Mouse (Mus musculus): Measurements from ENCODE around the gene Cep135. TPM values are rescaled to one million over a fixed set of nuclear protein-coding genes. Genes with fewer than 3 reads are reported as not detected.

Gene Cep135
- polyA plus RNA-seq (2012; ENCODE audit: low replicate concordance), result 1.6 and 4.6 TPM in 2 replicates

GRCm38 (mm10) chr5:76588551-76589283 lies at the start of gene Cep135:
Cep135 (plus strand) TSS chr5:76588698.

DNA sequence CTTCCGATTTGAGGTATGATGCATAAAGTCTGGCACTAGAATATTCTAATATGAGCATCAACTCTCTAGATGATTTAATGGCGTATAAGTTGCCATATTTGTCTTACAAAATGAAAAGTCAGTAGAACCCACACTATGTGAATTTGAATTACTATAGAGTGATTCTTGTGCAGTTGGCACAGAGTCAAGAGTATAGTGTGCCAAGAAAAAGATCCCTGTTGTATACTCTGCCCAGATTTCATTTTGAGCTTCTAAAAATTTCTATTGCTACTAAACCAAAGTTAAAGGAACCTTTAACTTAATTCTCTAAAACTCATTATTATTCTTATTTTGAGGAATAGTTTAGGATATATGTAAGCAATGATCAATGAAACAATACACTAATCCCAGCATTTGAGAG lies 67.7 kb downstream of the Cep135 start, which contains the start of gene C530008M17Rik:
C530008M17Rik (plus strand) TSS at position 301 of the 400 bp plus-strand sequence.

Other genes with a start within 250 kb of the Cep135 start
- not detected in 2 replicates for gene Nmu, start 224.9 kb upstream of the Cep135 start, polyA plus RNA-seq (2012; ENCODE audit: low replicate concordance)
- gene Gm7271, start 104.7 kb upstream of the Cep135 start, polyA plus RNA-seq (2012; ENCODE audit: low replicate concordance), result not detected in 2 replicates
- gene Exoc1, start 59.4 kb upstream of the Cep135 start, polyA plus RNA-seq (2012; ENCODE audit: low replicate concordance), result 0.71 and 3.9 TPM in 2 replicates
- 36.7 and 43.6 TPM in 2 replicates for gene C530008M17Rik, start 67.8 kb downstream of the Cep135 start, polyA plus RNA-seq (2012; ENCODE audit: low replicate concordance)